Mouse (Mus musculus) forebrain, postnatal 0 days (tissue): ENCODE results near the gene St3gal3. TPM values are rescaled to one million over a fixed set of nuclear protein-coding genes. Genes with fewer than 3 reads are reported as not detected.

Experiments
- ATAC-seq: fragments of 200-750 bp; cut with Nextera tagmentation; 2 replicates; pipeline ENCODE4 v1.8.0; 2017; ENCODE audit warnings: mild to moderate bottlenecking, moderate library complexity
- DNase-seq: peaks from one replicate; pipeline ENCODE4 v3.0.0-alpha.2; 2015
- H3K27ac ChIP-seq: fragments of 300-500 bp; sonication (generic); 2 replicates; pipeline ENCODE4 v1.5.1; 2014; ENCODE audit warnings: low read depth, mild to moderate bottlenecking, antibody characterized with exemption, low read length, moderate library complexity, mixed read lengths
- H3K27me3 ChIP-seq: fragments of 300-500 bp; sonication (generic); 2 replicates; pipeline ENCODE4 v1.6.1; 2014; ENCODE audit warnings: mild to moderate bottlenecking, low read length, mixed read lengths; ENCODE audit not compliant: insufficient read depth
- H3K36me3 ChIP-seq: fragments of 300-500 bp; sonication (generic); 2 replicates; pipeline ENCODE4 v1.6.1; 2014; ENCODE audit warnings: mild to moderate bottlenecking, moderate library complexity; ENCODE audit not compliant: insufficient read depth
- H3K4me1 ChIP-seq: fragments of 300-500 bp; sonication (generic); 2 replicates; pipeline ENCODE4 v1.6.1; 2014; ENCODE audit warnings: antibody characterized with exemption; ENCODE audit not compliant: insufficient read depth
- H3K4me2 ChIP-seq: fragments of 300-500 bp; sonication (generic); 2 replicates; pipeline ENCODE4 v1.6.1; 2014; ENCODE audit warnings: low read depth, mild to moderate bottlenecking, moderate library complexity
- H3K4me3 ChIP-seq: fragments of 300-500 bp; sonication (generic); 2 replicates; pipeline ENCODE4 v1.5.1; 2014; ENCODE audit warnings: low read depth, low read length, mixed read lengths
- H3K9ac ChIP-seq: fragments of 300-500 bp; sonication (generic); 2 replicates; pipeline ENCODE4 v1.6.1; 2014; ENCODE audit warnings: mild to moderate bottlenecking
- H3K9me3 ChIP-seq: fragments of 300-500 bp; sonication (generic); 2 replicates; pipeline ENCODE4 v1.6.1; 2016; ENCODE audit warnings: low read length
- CTCF ChIP-seq: sonication (generic); IDR thresholded peaks from 2 replicates; pipeline ENCODE4 v1.5.1; 2016; ENCODE audit warnings: antibody characterized with exemption, control low read depth, low read depth
- WGBS: fragments of 180-500 bp; shearing (Covaris S2); extraction: QIAGEN DNeasy Blood & Tissue Kit; methylation state at CpG from one replicate; pipeline ENCODE4 v1.1.7; 2014; 5-methylcytosine and 5-hydroxymethylcytosine counted together
- polyA plus RNA-seq: library from polyadenylated mRNA; unstranded; fragments of >200 nt; fragmentation: Nextera tagmentation; extraction: Ambion mirVana; gene quantifications from 2 replicates; pipeline ENCODE4 v1.2.1, GENCODE M21; 2015
- total RNA-seq: library from RNA; depleted of rRNA; stranded (reverse); fragments of >200 nt; gene quantifications from 2 replicates; pipeline ENCODE4 v1.2.3, GENCODE M21; 2014

The St3gal3 gene
- total and polyA plus RNA-seq, 2 experiments from 2014 or later, result 11.2 to 36.1 TPM

DNA sequence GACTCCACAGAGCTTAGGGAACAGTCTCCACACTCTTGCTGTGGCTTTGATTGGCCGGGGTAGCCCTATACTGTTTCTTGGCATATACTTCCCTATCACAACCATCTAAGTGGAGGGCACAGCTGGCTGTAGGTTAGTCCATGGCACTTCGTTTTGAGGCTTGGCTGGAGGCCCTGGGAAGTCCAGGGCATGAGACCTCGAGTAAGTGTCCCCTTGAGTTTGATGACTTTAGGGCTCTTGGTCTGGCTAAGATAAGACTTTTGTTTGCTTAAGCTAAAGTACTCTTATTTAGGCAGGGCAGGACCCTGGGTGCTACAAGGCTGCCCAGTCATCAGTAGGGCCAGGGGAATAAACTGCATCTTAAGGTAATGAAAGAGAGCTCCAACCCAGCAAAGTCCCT is 236.6 kb downstream of the St3gal3 start:
- Histone ChIP-seq H3K27me3 (no peaks in the 10 kb centered on the region), H3K4me3 (no peak overlapping the region), H3K36me3 (peaks cover 91% of the 10 kb centered on the region), H3K9ac (no peak overlapping the region), H3K9me3 (no peaks in the 10 kb centered on the region), H3K4me1 (no peaks in the 10 kb centered on the region), H3K27ac (no peak overlapping the region), H3K4me2 (no peak overlapping the region)
- no peak for TF ChIP-seq CTCF
- DNase-seq, result no peak
- WGBS, result 90% methylated on average over 3 of the region's 3 CpGs
- ATAC-seq, result no peak

DNA sequence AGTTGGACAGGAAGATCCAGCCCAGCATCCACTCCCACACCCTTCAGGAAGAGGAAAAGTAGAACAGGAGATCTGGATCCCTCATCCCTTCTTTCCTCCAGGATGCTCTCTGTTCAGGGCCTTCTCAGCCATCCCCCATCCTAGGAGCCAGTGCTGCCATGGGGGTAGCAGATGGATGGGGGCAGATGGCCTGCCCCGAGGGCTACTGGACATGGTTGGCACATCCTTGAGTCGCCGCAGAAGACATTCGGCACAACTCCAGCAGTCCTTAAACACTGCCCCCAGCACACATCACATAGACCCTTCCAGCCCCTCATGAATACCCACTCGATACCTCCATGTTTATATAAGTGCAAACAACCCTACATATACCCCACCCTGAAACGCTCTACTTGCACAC is 238.7 kb downstream of the St3gal3 start:
- Histone ChIP-seq H3K4me3 (no peak overlapping the region), H3K27me3 (no peaks in the 10 kb centered on the region), H3K27ac (no peak overlapping the region), H3K4me1 (0 out of 2 replicates have a peak, but pooled peaks cover 5% of the 10 kb centered on the region), H3K9ac (no peak overlapping the region), H3K4me2 (no peak overlapping the region), H3K36me3 (peaks cover 70% of the 10 kb centered on the region), H3K9me3 (no peaks in the 10 kb centered on the region)
- WGBS, result 98% methylated on average over 6 of the region's 6 CpGs
- no peak for DNase-seq
- no peak for ATAC-seq
- no peak for TF ChIP-seq CTCF

DNA sequence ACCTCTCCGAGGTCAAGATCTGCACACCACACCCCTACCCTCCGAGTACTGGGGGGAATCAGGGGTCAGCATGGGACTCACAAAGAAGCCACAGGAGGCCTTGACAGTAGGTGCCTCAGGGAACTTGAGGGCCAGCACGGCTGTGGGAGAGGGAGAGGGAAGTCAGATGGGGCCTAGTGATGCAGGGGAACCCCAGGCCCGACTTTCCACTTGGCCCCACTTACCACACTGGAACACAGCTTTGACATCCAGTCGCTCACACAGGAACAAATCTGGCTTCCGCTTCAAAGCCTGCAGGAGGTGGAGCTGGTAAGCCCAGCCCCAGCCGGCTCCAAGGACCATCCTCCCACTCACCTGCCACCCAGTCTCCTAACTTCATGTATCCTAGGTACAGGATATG is 239.4 kb downstream of the St3gal3 start:
- H3K4me3 ChIP-seq, result no peak overlapping the region
- no peak overlapping the region for H3K27ac ChIP-seq
- peaks cover 64% of the 10 kb centered on the region for H3K36me3 ChIP-seq
- DNase-seq (no peak), ATAC-seq (no peak)
- no peaks in the 10 kb centered on the region for H3K27me3 ChIP-seq
- no peaks in the 10 kb centered on the region for H3K9me3 ChIP-seq
- WGBS, result 84% methylated on average over 7 of the region's 7 CpGs
- 0 out of 2 replicates have a peak, but pooled peaks cover 6% of the 10 kb centered on the region for H3K4me1 ChIP-seq
- H3K9ac ChIP-seq, result no peak overlapping the region
- TF ChIP-seq CTCF, result no peak
- no peak overlapping the region for H3K4me2 ChIP-seq

DNA sequence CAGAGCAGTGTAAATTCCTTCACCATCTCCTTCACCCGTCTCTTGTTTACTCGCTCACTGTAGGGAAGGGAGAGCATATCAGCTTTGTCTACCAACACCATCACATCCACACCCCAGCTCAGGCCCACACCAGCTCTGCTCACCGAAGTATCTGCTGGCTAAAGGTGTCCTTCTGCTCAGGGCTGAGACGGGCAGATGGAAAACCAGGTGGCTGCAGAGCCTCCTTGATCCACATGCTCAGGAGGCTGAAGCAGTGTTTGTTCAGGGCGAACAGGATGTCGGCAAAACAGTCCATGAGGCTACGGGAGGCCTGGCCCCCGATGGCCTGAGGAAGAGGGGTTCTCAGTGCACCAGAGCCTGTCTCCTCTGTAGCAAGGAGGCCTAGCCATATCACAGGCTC is 240.1 kb downstream of the St3gal3 start:
- no peak overlapping the region for H3K4me2 ChIP-seq
- H3K27me3 ChIP-seq, result no peaks in the 10 kb centered on the region
- no peak overlapping the region for H3K27ac ChIP-seq
- peaks cover 57% of the 10 kb centered on the region for H3K36me3 ChIP-seq
- TF ChIP-seq CTCF, result no peak
- no peak overlapping the region for H3K9ac ChIP-seq
- H3K4me3 ChIP-seq, result no peak overlapping the region
- ATAC-seq (no peak), DNase-seq (no peak)
- H3K9me3 ChIP-seq, result no peaks in the 10 kb centered on the region
- WGBS, result 94% methylated on average over 8 of the region's 8 CpGs
- 0 out of 2 replicates have a peak, but pooled peaks cover 6% of the 10 kb centered on the region for H3K4me1 ChIP-seq

DNA sequence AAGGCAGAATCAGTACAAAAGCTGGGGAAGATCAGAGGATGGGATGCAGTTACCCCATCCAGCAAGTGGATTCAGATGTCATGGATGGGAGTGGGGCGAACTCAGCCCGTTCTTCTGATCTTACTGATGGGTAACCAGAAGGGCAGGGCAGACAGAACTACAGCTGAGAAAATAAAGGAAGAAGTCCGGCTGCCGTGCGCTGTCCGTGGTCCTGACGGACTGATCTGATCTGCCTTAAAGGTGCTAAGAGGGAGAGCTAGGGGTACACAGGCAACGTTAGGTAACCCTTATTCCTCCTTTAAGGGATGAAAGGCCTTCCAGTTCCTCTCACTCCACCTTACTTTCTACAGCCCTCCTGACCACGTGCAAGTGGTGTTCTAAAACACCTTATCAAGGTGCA is 241.3 kb downstream of the St3gal3 start:
- DNase-seq, result no peak
- WGBS, result 31% methylated on average over 9 of the region's 9 CpGs
- no peak for TF ChIP-seq CTCF
- Histone ChIP-seq H3K4me3 (no peak overlapping the region), H3K27ac (no peak overlapping the region), H3K36me3 (peaks cover 52% of the 10 kb centered on the region), H3K9me3 (no peaks in the 10 kb centered on the region), H3K9ac (no peak overlapping the region), H3K4me2 (no peak overlapping the region), H3K27me3 (no peaks in the 10 kb centered on the region), H3K4me1 (0 out of 2 replicates have a peak, but pooled peaks cover 6% of the 10 kb centered on the region)
- no peak for ATAC-seq

DNA sequence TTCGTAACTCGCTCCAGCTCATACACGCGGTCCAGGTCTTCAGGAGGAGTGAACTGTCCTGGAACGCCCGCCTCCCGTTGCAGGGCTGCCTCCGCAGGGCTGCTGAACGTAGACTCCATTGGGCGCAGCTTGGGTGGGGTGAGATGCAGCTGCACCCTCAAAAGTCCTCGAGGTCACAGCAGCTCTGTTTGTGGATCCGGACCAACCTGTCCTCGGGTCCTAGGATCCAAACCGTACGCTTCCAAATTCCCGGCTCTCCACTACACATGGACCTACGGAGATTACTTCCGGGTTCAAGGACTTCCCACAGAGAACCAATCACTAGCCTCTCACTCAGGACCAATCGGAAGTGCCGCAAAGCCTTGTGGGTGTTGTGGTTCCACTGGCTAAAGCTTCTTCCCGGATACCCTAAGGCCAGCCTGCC is 243.0 kb downstream of the St3gal3 start, which contains the start of gene Dph2:
Gene Dph2 (minus strand): TSS at position 295 of the 424 bp plus-strand sequence.
- H3K9ac ChIP-seq, result peak within 1 kb of the TSS; percentile 57
- no peak for TF ChIP-seq CTCF
- H3K27me3 ChIP-seq, result no peaks in the 10 kb centered on the region
- peak within 1 kb of the TSS; percentile 72 for H3K4me3 ChIP-seq
- H3K27ac ChIP-seq, result no peak within 1 kb of the TSS
- DNase-seq, result peak; percentile 93
- H3K36me3 ChIP-seq, result peaks cover 38% of the 10 kb centered on the region
- under 1% methylated on average over 21 of the region's 21 CpGs for WGBS
- H3K4me1 ChIP-seq, result 0 out of 2 replicates have a peak, but pooled peaks cover 6% of the 10 kb centered on the region
- no peaks in the 10 kb centered on the region for H3K9me3 ChIP-seq
- ATAC-seq, result peak; percentile 93
- peak within 1 kb of the TSS; percentile 94 for H3K4me2 ChIP-seq

DNA sequence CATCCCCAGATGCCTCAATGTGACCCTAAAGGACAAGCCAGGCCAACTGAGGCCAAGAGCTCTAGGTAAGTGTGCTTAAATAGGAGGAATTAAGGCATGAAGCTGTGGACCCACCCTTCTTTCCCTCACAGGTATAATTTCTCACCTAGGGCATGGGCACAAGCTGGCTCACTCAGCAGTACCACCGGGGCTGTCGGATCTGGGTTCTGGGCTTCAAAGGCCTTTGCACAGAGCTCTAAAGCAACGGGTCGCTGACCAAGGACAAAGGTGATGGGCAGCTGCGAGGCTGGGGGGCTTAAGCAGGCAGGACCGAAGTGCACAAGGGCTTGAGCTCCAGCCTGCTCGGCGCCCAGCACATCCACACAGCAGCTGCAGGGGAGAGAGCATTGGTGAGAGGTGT is 244.0 kb downstream of the St3gal3 start:
- Histone ChIP-seq H3K27ac (no peak overlapping the region), H3K4me1 (peaks cover 12% of the 10 kb centered on the region), H3K4me3 (no peak overlapping the region), H3K9me3 (no peaks in the 10 kb centered on the region), H3K36me3 (peaks cover 28% of the 10 kb centered on the region), H3K9ac (no peak overlapping the region), H3K27me3 (no peaks in the 10 kb centered on the region), H3K4me2 (peak overlapping the region; percentile 94)
- DNase-seq (no peak), ATAC-seq (no peak)
- 67% methylated on average over 8 of the region's 8 CpGs for WGBS
- TF ChIP-seq CTCF, result no peak

DNA sequence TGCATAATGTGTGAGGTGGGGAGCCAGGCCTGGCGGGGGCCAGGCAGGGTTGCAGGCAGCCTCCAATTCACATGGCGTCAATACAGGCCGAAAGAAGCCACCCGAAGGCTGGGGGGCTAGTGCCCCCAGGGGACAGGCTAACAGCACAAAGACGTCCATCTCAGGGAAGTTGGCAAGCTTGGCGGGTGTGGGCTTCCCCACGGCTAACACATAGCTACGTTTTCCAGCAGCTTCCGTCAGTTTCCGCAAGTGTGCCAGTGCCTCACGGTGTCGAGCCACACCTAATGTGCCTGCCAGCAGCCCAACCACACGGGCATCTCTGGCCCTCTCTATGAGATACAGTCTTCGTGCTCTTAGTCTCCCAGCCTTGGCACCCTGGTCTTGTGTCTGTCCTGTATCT is 244.7 kb downstream of the St3gal3 start:
- Histone ChIP-seq H3K4me1 (peaks cover 12% of the 10 kb centered on the region), H3K9me3 (no peaks in the 10 kb centered on the region), H3K27ac (no peak overlapping the region), H3K4me3 (no peak overlapping the region), H3K9ac (no peak overlapping the region), H3K27me3 (no peaks in the 10 kb centered on the region), H3K36me3 (peaks cover 28% of the 10 kb centered on the region), H3K4me2 (no peak overlapping the region)
- WGBS, result 88% methylated on average over 14 of the region's 14 CpGs
- DNase-seq (no peak), ATAC-seq (no peak)
- no peak for TF ChIP-seq CTCF
